Mouse (Mus musculus) midbrain, embryonic 11.5 days (tissue): ENCODE data around the gene Casc1. TPM values are rescaled to one million over a fixed set of nuclear protein-coding genes. Genes with fewer than 3 reads are reported as not detected.
"Not testable (repeated sequence)": the region's sequence is repeated elsewhere in the genome, so short reads cannot be mapped to it uniquely, and the experiment has no call there.

Source experiments
- ATAC-seq: fragments of 200-750 bp; cut with Nextera tagmentation; 2 replicates; pipeline ENCODE4 v1.8.0; 2017; ENCODE audit warnings: moderate TSS enrichment, moderate library complexity; ENCODE audit not compliant: low FRiP score
- DNase-seq: peaks from one replicate; pipeline ENCODE4 v3.0.0; 2015; ENCODE audit warnings: low spot score; ENCODE audit errors: missing footprints
- H3K27ac ChIP-seq: fragments of 300-500 bp; sonication (generic); 2 replicates; pipeline ENCODE4 v1.5.1; 2014; ENCODE audit warnings: low read depth, low read length
- H3K27me3 ChIP-seq: fragments of 300-500 bp; sonication (generic); 2 replicates; pipeline ENCODE4 v1.6.1; 2014; ENCODE audit warnings: mild to moderate bottlenecking, low read length, moderate library complexity, mixed read lengths; ENCODE audit not compliant: control insufficient read depth, insufficient read depth
- H3K36me3 ChIP-seq: fragments of 300-500 bp; sonication (generic); 2 replicates; pipeline ENCODE4 v1.6.1; 2014; ENCODE audit warnings: mild to moderate bottlenecking, low read length, moderate library complexity, mixed read lengths; ENCODE audit not compliant: control insufficient read depth, insufficient read depth
- H3K4me1 ChIP-seq: fragments of 300-500 bp; sonication (generic); 2 replicates; pipeline ENCODE4 v1.6.1; 2014; ENCODE audit warnings: low read length; ENCODE audit not compliant: control insufficient read depth, insufficient read depth
- H3K4me2 ChIP-seq: fragments of 300-500 bp; sonication (generic); 2 replicates; pipeline ENCODE4 v1.6.1; 2014; ENCODE audit warnings: mild to moderate bottlenecking, moderate library complexity
- H3K4me3 ChIP-seq: fragments of 300-500 bp; sonication (generic); 2 replicates; pipeline ENCODE4 v1.5.1; 2014; ENCODE audit warnings: low read depth, low read length
- H3K9ac ChIP-seq: fragments of 300-500 bp; sonication (generic); 2 replicates; pipeline ENCODE4 v1.6.1; 2014; ENCODE audit warnings: low read length
- H3K9me3 ChIP-seq: fragments of 300-500 bp; sonication (generic); 2 replicates; pipeline ENCODE4 v1.6.1; 2016; ENCODE audit warnings: low read length; ENCODE audit not compliant: control insufficient read depth
- WGBS: fragments of 180-500 bp; shearing (Covaris S2); extraction: QIAGEN DNeasy Blood & Tissue Kit; methylation state at CpG from one replicate; pipeline ENCODE4 v1.1.7; 2014; 5-methylcytosine and 5-hydroxymethylcytosine counted together
- polyA plus RNA-seq: library from polyadenylated mRNA; unstranded; fragments of >200 nt; fragmentation: Nextera tagmentation; extraction: Ambion mirVana; gene quantifications from 2 replicates; pipeline ENCODE4 v1.2.1, GENCODE M21; 2014

Gene Casc1
- polyA plus RNA-seq, 1 experiment from 2014 or later: 0.27 TPM

DNA sequence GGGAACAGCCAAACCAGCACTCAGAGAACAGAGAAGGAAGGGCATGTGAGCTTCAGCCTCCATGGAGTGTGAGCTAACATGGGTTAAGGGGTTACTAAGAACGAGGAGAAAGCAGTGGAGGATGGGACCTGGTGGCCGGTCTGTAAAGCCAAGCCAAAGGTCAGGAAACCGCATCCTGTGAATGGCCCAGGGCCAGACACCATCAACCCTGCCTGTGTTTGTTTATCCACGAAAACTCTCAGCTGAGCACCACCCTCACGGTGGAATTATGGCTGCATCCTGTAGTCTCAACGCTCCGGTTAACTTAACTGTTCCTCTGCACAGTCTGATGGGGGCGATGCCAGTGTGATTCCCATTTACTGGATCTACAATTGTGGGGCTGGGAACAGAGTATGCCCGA, 75.0 kb downstream of the Casc1 start:
- 81% methylated on average over 9 of the region's 9 CpGs for WGBS
- no peak overlapping the region for H3K4me2 ChIP-seq
- H3K4me3 ChIP-seq: no peak overlapping the region
- peak; percentile 71 for DNase-seq
- no peaks in the 10 kb centered on the region for H3K36me3 ChIP-seq
- no peak overlapping the region for H3K9ac ChIP-seq
- H3K27me3 ChIP-seq: no peaks in the 10 kb centered on the region
- no peaks in the 10 kb centered on the region for H3K4me1 ChIP-seq
- ATAC-seq: no peak
- no peak overlapping the region for H3K27ac ChIP-seq
- H3K9me3 ChIP-seq: no peaks in the 10 kb centered on the region

DNA sequence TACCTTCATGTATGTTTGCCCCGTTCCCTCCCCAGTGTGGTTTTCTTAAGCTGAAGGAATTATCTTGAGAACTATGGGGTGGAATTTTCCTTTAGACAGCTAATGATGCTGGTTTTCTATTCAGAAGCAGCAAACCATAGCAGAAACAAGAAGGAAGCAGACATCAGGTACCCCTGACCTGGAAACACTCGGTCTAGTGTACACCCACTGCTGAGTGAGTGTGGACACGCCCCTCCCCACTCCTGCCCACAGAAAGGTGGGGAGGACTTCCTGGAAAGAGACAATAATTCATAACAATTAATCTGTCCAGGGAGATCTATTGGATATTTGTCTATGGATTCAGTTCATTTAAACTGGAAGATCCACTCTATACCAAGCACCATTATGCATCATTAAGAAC, 75.5 kb downstream of the Casc1 start:
- H3K4me3 ChIP-seq: no peak overlapping the region
- no peaks in the 10 kb centered on the region for H3K27me3 ChIP-seq
- 80% methylated on average over 3 of the region's 3 CpGs for WGBS
- no peak overlapping the region for H3K4me2 ChIP-seq
- H3K9ac ChIP-seq: no peak overlapping the region
- H3K36me3 ChIP-seq: no peaks in the 10 kb centered on the region
- DNase-seq (peak; percentile 54), ATAC-seq (no peak)
- H3K27ac ChIP-seq: no peak overlapping the region
- no peaks in the 10 kb centered on the region for H3K4me1 ChIP-seq
- no peaks in the 10 kb centered on the region for H3K9me3 ChIP-seq

DNA sequence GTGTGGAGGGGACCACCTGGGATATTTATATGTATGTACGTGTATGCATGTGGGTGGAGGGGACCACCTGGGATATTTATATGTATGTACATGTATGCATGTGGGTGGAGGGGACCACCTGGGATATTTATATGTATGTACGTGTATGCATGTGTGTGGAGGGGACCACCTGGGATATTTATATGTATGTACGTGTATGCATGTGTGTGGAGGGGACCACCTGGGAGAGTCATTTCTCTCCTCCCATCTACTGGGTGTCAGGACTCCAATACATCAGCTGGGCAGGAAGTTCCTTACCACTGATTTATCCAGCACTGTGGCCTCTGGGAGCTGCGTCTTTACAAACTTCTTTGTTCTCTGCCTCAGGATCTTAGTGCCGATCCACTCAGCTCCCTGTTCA, 77.8 kb downstream of the Casc1 start:
- 85% methylated on average over 5 of the region's 5 CpGs for WGBS

DNA sequence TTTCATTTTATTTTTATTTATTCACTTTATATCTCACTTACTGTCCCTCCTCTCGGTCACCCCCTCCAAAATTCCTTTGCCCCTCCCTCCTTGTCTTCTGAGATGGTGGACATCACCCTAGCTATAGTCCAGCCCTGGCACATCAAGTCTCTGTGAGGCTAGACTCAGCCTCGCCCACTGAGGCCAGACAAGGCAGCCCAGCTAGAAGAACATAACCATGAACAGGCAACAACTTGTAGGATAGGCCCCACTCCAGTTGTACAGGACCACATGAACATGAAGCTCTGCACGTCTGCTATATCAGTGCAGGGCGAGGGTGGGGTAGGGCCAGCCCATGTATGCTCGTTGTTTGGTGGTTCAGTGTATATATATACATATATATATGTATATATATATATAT, 78.8 kb downstream of the Casc1 start:
- Histone ChIP-seq H3K27me3 (no peaks in the 10 kb centered on the region), H3K36me3 (no peaks in the 10 kb centered on the region), H3K27ac (no peak overlapping the region), H3K4me3 (no peak overlapping the region), H3K9me3 (peaks cover 3% of the 10 kb centered on the region; the same call in 1 of the 2 replicates), H3K4me2 (no peak overlapping the region), H3K9ac (no peak overlapping the region), H3K4me1 (no peaks in the 10 kb centered on the region)
- DNase-seq (peak; percentile 75), ATAC-seq (no peak)
- WGBS: 88% methylated on average over 5 of the region's 5 CpGs

More for the DNA sequence above, 77.8 kb downstream of the Casc1 start:
- H3K4me1 ChIP-seq, H3K27ac ChIP-seq, H3K9ac ChIP-seq, ATAC-seq, H3K27me3 ChIP-seq, H3K9me3 ChIP-seq, H3K36me3 ChIP-seq, H3K4me2 ChIP-seq, H3K4me3 ChIP-seq: not testable (repeated sequence)
- peak; percentile 62 for DNase-seq

DNA sequence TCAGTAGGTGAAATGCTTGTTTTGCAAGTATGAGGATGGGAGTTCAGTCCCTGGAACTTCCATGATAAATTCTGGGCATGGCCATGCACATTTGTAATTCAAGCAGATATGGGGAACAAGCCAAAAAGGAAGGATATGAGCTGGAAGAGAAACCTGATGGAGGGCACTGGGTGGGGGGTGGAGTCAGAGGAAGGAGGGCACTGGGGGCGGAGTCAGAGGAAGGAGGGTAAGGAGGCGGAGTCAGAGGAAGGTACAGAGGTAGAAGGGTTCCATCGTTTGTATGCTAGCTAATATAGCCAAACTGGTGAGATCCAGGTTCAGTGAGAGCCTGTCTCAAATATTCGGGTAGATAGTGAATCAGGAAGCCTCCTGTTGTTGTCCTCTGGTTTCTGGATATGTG, 81.2 kb downstream of the Casc1 start:
- H3K27me3 ChIP-seq: no peaks in the 10 kb centered on the region
- H3K36me3 ChIP-seq: no peaks in the 10 kb centered on the region
- H3K4me1 ChIP-seq: no peaks in the 10 kb centered on the region
- no peak overlapping the region for H3K4me3 ChIP-seq
- H3K4me2 ChIP-seq: no peak overlapping the region
- WGBS: 83% methylated on average over 4 of the region's 4 CpGs
- no peak for ATAC-seq
- no peak overlapping the region for H3K9ac ChIP-seq
- H3K9me3 ChIP-seq: peaks cover 3% of the 10 kb centered on the region; the same call in 1 of the 2 replicates
- DNase-seq: no peak
- no peak overlapping the region for H3K27ac ChIP-seq

DNA sequence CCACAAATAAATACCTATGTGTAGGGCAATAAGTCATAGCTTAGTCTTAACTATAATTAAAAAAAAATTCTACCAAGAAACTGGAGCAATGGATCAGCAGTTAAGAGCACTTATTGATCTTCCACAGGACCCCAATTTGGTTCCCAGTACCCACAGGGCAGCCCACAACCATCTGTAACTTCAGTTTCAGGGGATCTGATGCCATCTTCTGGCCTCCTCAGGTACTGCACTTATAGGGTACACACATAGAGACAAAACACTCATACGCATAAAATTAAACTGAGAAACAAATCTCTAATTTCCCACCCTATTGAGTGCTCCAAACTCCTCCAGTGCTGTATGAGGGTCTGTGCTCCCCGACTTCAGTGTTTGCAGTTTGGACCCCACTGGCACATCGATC, 83.2 kb downstream of the Casc1 start:
- no peaks in the 10 kb centered on the region for H3K36me3 ChIP-seq
- H3K4me1 ChIP-seq: no peaks in the 10 kb centered on the region
- no peak overlapping the region for H3K4me2 ChIP-seq
- WGBS: 94% methylated on average over 3 of the region's 3 CpGs
- no peaks in the 10 kb centered on the region for H3K27me3 ChIP-seq
- ATAC-seq: no peak
- no peak overlapping the region for H3K27ac ChIP-seq
- peaks cover 3% of the 10 kb centered on the region; the same call in 1 of the 2 replicates for H3K9me3 ChIP-seq
- DNase-seq: peak; percentile 67
- H3K9ac ChIP-seq: no peak overlapping the region
- H3K4me3 ChIP-seq: no peak overlapping the region

DNA sequence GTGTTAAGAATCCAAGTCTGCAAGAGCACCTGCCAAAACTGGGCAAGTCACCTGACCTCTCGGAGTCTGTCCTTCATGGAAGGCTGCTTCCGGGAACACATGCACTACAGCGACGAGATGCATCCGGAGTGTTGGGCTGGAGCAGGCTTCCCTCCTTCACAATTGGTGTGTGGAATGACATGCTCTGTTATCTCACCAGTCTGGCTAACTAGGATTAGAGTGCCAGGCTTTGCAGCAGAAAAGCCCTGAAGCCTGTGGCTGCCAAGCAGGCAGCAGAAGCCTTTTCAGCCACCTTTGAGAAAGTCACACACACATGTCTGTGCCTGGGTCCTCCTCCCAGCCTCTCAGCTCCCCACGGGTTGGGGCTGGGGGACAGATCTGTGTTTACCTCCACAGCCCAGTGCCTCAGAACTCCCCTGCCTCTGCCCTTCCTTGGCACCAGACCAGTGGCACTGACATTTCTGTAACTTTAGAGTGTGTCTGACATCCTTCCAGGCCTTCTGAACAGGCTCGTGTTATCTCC, 85.2 kb downstream of the Casc1 start:
- Histone ChIP-seq H3K9ac (no peak overlapping the region), H3K4me3 (no peak overlapping the region), H3K27me3 (no peaks in the 10 kb centered on the region), H3K36me3 (no peaks in the 10 kb centered on the region), H3K9me3 (peaks cover 3% of the 10 kb centered on the region; the same call in 1 of the 2 replicates), H3K4me2 (no peak overlapping the region), H3K4me1 (peaks cover 3% of the 10 kb centered on the region; the same call in 1 of the 2 replicates), H3K27ac (no peak overlapping the region)
- ATAC-seq (no peak), DNase-seq (peak; percentile 45)
- 67% methylated on average over 7 of the region's 7 CpGs for WGBS

Other genes starting within 250 kb of the Casc1 start
- gene Bcat1, start 134.8 kb downstream of the Casc1 start, polyA plus RNA-seq: 140 and 150 TPM in 2 replicates
- gene Lrmp, start 95.4 kb downstream of the Casc1 start, polyA plus RNA-seq: 1.4 and 1.9 TPM in 2 replicates
- gene Etfrf1, start 129 bp upstream of the Casc1 start, polyA plus RNA-seq: 41.8 and 42.3 TPM in 2 replicates
- 129 and 133 TPM in 2 replicates for gene Kras, start 39.2 kb upstream of the Casc1 start, polyA plus RNA-seq